Mouse (Mus musculus): ENCODE results near the gene Ehd1.
"Not testable (repeated sequence)": the region's sequence is repeated elsewhere in the genome, so short reads cannot be mapped to it uniquely, and the experiment has no call there.

Ehd1 gene

GRCm38 (mm10) chr19:6300402-6300841 is 23.9 kb downstream of the Ehd1 start:
- DNase-seq (ENCODE audit: low read depth, low spot score): no peak

- no peak for DNase-seq (ENCODE audit: low read depth, low spot score)
Measured at GRCm38 (mm10) chr19:6302114-6302513, 25.6 kb downstream of the Ehd1 start.

- no peak for DNase-seq (ENCODE audit: low read depth, low spot score)
Measured at GRCm38 (mm10) chr19:6302522-6302921, 26.0 kb downstream of the Ehd1 start.

- no peak for DNase-seq (ENCODE audit: low read depth, low spot score)
Measured at GRCm38 (mm10) chr19:6303831-6304230, 27.3 kb downstream of the Ehd1 start.

GRCm38 (mm10) chr19:6304787-6305516 is 28.4 kb downstream of the Ehd1 start:
- DNase-seq (ENCODE audit: low read depth, low spot score): peak; percentile 63

- no peak for DNase-seq (ENCODE audit: low read depth, low spot score)
Measured at GRCm38 (mm10) chr19:6305517-6306115, 29.1 kb downstream of the Ehd1 start.

GRCm38 (mm10) chr19:6306137-6306551 is 29.6 kb downstream of the Ehd1 start, which contains the start of gene Cdc42bpg:
Gene Cdc42bpg (plus strand): TSS chr19:6306456.
- DNase-seq (ENCODE audit: low read depth, low spot score): peak; percentile 77

GRCm38 (mm10) chr19:6306586-6306985 is 30.1 kb downstream of the Ehd1 start:
- peak; percentile 79 for DNase-seq (ENCODE audit: low read depth, low spot score)

- DNase-seq (ENCODE audit: low read depth, low spot score): no peak
Measured at GRCm38 (mm10) chr19:6307733-6308531, 31.4 kb downstream of the Ehd1 start.

- no peak for DNase-seq (ENCODE audit: low read depth, low spot score)
Measured at GRCm38 (mm10) chr19:6310181-6310580, 33.7 kb downstream of the Ehd1 start.

GRCm38 (mm10) chr19:6311783-6312182 is 35.3 kb downstream of the Ehd1 start:
- DNase-seq (ENCODE audit: low read depth, low spot score): not testable (repeated sequence)

- no peak for DNase-seq (ENCODE audit: low read depth, low spot score)
Measured at GRCm38 (mm10) chr19:6313796-6314195, 37.3 kb downstream of the Ehd1 start.

- DNase-seq (ENCODE audit: low read depth, low spot score): no peak
Measured at GRCm38 (mm10) chr19:6314513-6314912, 38.0 kb downstream of the Ehd1 start.

GRCm38 (mm10) chr19:6315573-6315972 is 39.0 kb downstream of the Ehd1 start:
- no peak for DNase-seq (ENCODE audit: low read depth, low spot score)

GRCm38 (mm10) chr19:6318145-6318544 is 41.6 kb downstream of the Ehd1 start:
- no peak for DNase-seq (ENCODE audit: low read depth, low spot score)

GRCm38 (mm10) chr19:6321358-6321757 is 44.8 kb downstream of the Ehd1 start:
- DNase-seq (ENCODE audit: low read depth, low spot score): no peak

GRCm38 (mm10) chr19:6321786-6322621 is 45.5 kb downstream of the Ehd1 start:
- DNase-seq (ENCODE audit: low read depth, low spot score): peak; percentile 65

GRCm38 (mm10) chr19:6324751-6325150 is 48.2 kb downstream of the Ehd1 start:
- DNase-seq (ENCODE audit: low read depth, low spot score): no peak

- no peak for DNase-seq (ENCODE audit: low read depth, low spot score)
Measured at GRCm38 (mm10) chr19:6331178-6331577, 54.7 kb downstream of the Ehd1 start.

GRCm38 (mm10) chr19:6331719-6332516 is 55.4 kb downstream of the Ehd1 start:
- DNase-seq (ENCODE audit: low read depth, low spot score): no peak
